Mouse (Mus musculus) midbrain, embryonic 11.5 days (tissue): ENCODE measurements around the gene Olfr1370. TPM values are rescaled to one million over a fixed set of nuclear protein-coding genes. Genes with fewer than 3 reads are reported as not detected.

Experiments used
- ATAC-seq: fragments of 200-750 bp; cut with Nextera tagmentation; 2 replicates; pipeline ENCODE4 v1.8.0; 2017; ENCODE audit warnings: moderate TSS enrichment, moderate library complexity; ENCODE audit not compliant: low FRiP score
- DNase-seq: peaks from one replicate; pipeline ENCODE4 v3.0.0; 2015; ENCODE audit warnings: low spot score; ENCODE audit errors: missing footprints
- H3K27ac ChIP-seq: fragments of 300-500 bp; sonication (generic); 2 replicates; pipeline ENCODE4 v1.5.1; 2014; ENCODE audit warnings: low read depth, low read length
- H3K27me3 ChIP-seq: fragments of 300-500 bp; sonication (generic); 2 replicates; pipeline ENCODE4 v1.6.1; 2014; ENCODE audit warnings: mild to moderate bottlenecking, low read length, moderate library complexity, mixed read lengths; ENCODE audit not compliant: control insufficient read depth, insufficient read depth
- H3K36me3 ChIP-seq: fragments of 300-500 bp; sonication (generic); 2 replicates; pipeline ENCODE4 v1.6.1; 2014; ENCODE audit warnings: mild to moderate bottlenecking, low read length, moderate library complexity, mixed read lengths; ENCODE audit not compliant: control insufficient read depth, insufficient read depth
- H3K4me1 ChIP-seq: fragments of 300-500 bp; sonication (generic); 2 replicates; pipeline ENCODE4 v1.6.1; 2014; ENCODE audit warnings: low read length; ENCODE audit not compliant: control insufficient read depth, insufficient read depth
- H3K4me2 ChIP-seq: fragments of 300-500 bp; sonication (generic); 2 replicates; pipeline ENCODE4 v1.6.1; 2014; ENCODE audit warnings: mild to moderate bottlenecking, moderate library complexity
- H3K4me3 ChIP-seq: fragments of 300-500 bp; sonication (generic); 2 replicates; pipeline ENCODE4 v1.5.1; 2014; ENCODE audit warnings: low read depth, low read length
- H3K9ac ChIP-seq: fragments of 300-500 bp; sonication (generic); 2 replicates; pipeline ENCODE4 v1.6.1; 2014; ENCODE audit warnings: low read length
- H3K9me3 ChIP-seq: fragments of 300-500 bp; sonication (generic); 2 replicates; pipeline ENCODE4 v1.6.1; 2016; ENCODE audit warnings: low read length; ENCODE audit not compliant: control insufficient read depth
- WGBS: fragments of 180-500 bp; shearing (Covaris S2); extraction: QIAGEN DNeasy Blood & Tissue Kit; methylation state at CpG from one replicate; pipeline ENCODE4 v1.1.7; 2014; 5-methylcytosine and 5-hydroxymethylcytosine counted together
- polyA plus RNA-seq: library from polyadenylated mRNA; unstranded; fragments of >200 nt; fragmentation: Nextera tagmentation; extraction: Ambion mirVana; gene quantifications from 2 replicates; pipeline ENCODE4 v1.2.1, GENCODE M21; 2014

Gene Olfr1370
- polyA plus RNA-seq, 1 experiment from 2014 or later, result not detected

DNA sequence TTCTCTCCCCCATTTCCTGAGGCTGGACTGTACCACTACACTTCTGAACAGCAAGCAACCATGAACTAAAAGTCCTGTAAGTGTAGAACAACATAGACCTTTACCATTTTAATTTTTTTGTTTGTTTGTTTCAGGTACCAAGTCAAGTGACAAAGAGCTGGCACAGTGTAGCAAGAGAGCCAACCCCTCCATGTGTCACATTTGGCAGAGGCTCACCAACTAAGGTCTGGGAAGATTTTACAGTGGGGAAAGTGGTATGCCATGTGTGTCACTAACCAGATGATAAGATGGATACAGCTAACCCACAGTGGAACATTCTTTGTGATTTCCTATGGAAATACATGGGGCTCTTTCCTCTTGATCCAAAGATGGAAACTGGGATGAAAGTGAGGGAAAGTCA, 38.8 kb downstream of the Olfr1370 start:
- H3K4me1 ChIP-seq, result no peaks in the 10 kb centered on the region
- no peak overlapping the region for H3K9ac ChIP-seq
- no peak overlapping the region for H3K4me2 ChIP-seq
- no peaks in the 10 kb centered on the region for H3K27me3 ChIP-seq
- no peaks in the 10 kb centered on the region for H3K9me3 ChIP-seq
- DNase-seq (no peak), ATAC-seq (no peak)
- no peak overlapping the region for H3K27ac ChIP-seq
- no peak overlapping the region for H3K4me3 ChIP-seq
- H3K36me3 ChIP-seq, result no peaks in the 10 kb centered on the region

DNA sequence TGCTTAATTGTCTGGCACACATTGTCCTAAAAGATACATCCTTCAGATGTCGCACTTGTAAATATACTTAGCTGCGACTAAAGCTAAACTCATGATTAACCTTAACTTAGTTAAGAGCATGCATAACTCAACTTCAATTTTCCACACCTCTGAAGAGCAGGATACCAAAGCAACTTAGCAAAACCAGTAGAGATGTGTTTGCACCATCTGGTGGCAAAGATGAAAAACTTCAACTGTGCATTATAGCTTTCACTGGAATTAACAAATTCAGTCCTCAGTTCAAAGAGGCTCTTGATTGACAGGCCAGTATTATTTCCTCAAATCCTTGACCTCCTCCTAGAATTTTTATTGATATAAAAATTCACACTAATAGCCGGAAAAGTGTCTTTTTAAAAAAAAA, 39.7 kb downstream of the Olfr1370 start:
- no peaks in the 10 kb centered on the region for H3K4me1 ChIP-seq
- H3K27me3 ChIP-seq, result no peaks in the 10 kb centered on the region
- DNase-seq (no peak), ATAC-seq (0 out of 2 replicates have a peak, but pooled peaks have one; percentile 24)
- H3K9ac ChIP-seq, result no peak overlapping the region
- WGBS, result 82% methylated on average over 3 of the region's 3 CpGs
- no peak overlapping the region for H3K4me3 ChIP-seq
- no peak overlapping the region for H3K4me2 ChIP-seq
- H3K9me3 ChIP-seq, result no peaks in the 10 kb centered on the region
- H3K27ac ChIP-seq, result no peak overlapping the region
- H3K36me3 ChIP-seq, result no peaks in the 10 kb centered on the region

DNA sequence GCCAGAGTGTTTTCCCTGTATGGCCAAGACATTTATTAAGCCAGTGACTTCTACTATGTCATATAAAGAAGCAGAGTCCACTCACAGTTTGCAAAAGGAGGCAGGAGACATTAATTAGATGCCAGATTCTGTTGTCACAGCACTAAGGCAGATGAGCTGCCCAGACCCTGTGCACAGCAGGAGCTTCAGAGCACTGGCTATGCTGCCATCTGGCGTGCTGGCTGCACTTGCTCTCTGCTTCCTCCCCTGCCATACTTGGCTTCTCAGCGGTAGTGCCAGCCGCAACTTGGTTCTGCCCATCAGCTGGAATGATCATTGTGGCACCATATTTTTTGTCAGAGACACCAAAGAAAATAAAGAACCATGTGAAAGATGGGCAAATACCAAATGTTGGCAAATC, 41.6 kb downstream of the Olfr1370 start:
- ATAC-seq, result no peak
- DNase-seq, result no peak
- Histone ChIP-seq H3K4me1 (no peaks in the 10 kb centered on the region), H3K4me3 (no peak overlapping the region), H3K4me2 (no peak overlapping the region), H3K36me3 (no peaks in the 10 kb centered on the region), H3K9ac (no peak overlapping the region), H3K27ac (no peak overlapping the region), H3K9me3 (no peaks in the 10 kb centered on the region), H3K27me3 (no peaks in the 10 kb centered on the region)
- 47% methylated on average over 3 of the region's 3 CpGs for WGBS

DNA sequence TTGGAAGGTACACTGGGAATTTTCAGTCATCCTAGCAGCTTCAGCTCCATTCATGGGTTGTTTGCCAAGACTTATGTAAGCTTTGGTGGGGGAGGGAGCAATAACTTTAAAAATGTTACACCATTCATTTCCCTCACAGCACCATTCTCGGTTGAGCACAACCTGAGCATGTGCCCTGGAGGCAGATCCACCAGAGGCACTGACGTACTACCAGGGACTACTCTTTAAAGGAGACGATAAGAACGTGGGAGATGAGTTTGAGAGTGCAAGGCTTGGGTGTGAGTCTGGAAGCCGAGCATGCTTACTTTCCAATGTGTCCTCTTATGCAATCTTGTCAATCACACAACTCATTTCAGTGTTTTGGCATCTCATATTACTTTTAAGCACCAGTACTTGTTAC, 49.9 kb downstream of the Olfr1370 start:
- Histone ChIP-seq H3K4me2 (no peak overlapping the region), H3K36me3 (no peaks in the 10 kb centered on the region), H3K27me3 (no peaks in the 10 kb centered on the region), H3K4me1 (no peaks in the 10 kb centered on the region), H3K9ac (no peak overlapping the region), H3K9me3 (no peaks in the 10 kb centered on the region), H3K27ac (no peak overlapping the region), H3K4me3 (no peak overlapping the region)
- WGBS, result 87% methylated on average over 5 of the region's 5 CpGs
- DNase-seq, result no peak
- ATAC-seq, result no peak

Other genes with a start within 250 kb of the Olfr1370 start
- gene Olfr1369-ps1, start 36.5 kb upstream of the Olfr1370 start, polyA plus RNA-seq, result 0.04 TPM in 1 of 2 replicates, not detected in the other
- not detected in 2 replicates for gene Olfr263, start 54.7 kb upstream of the Olfr1370 start, polyA plus RNA-seq
- not detected in 2 replicates for gene Olfr1368, start 70.9 kb upstream of the Olfr1370 start, polyA plus RNA-seq
- gene Trim27, start 104.5 kb upstream of the Olfr1370 start, polyA plus RNA-seq, result 136 and 138 TPM in 2 replicates
- gene Gpx5, start 217.8 kb upstream of the Olfr1370 start, polyA plus RNA-seq, result not detected in 2 replicates
- gene Gpx6, start 237.2 kb upstream of the Olfr1370 start, polyA plus RNA-seq, result not detected in 2 replicates